Mouse (Mus musculus): ENCODE measurements around the gene Gal3st3.

Gal3st3 gene

GRCm38 (mm10) chr19:5297903-5298800 is at the start of gene Gal3st3:
Gene Gal3st3, plus strand, starts transcription at chr19:5298331.
- DNase-seq (ENCODE audit: low spot score in 2 of 2): peak; percentile 62 to 65

GRCm38 (mm10) chr19:5257140-5257539 is 41.0 kb upstream of the Gal3st3 start:
- DNase-seq (ENCODE audit: low spot score in 2 of 2): no peak

- no peak for DNase-seq (ENCODE audit: low spot score in 2 of 2)
Measured at GRCm38 (mm10) chr19:5267015-5267414, 31.1 kb upstream of the Gal3st3 start.

GRCm38 (mm10) chr19:5268017-5268416 is 30.1 kb upstream of the Gal3st3 start:
- DNase-seq (ENCODE audit: low spot score in 2 of 2): no peak

- DNase-seq (ENCODE audit: low spot score in 2 of 2): no peak
Measured at GRCm38 (mm10) chr19:5268875-5269274, 29.3 kb upstream of the Gal3st3 start.

GRCm38 (mm10) chr19:5269392-5269791 is 28.7 kb upstream of the Gal3st3 start:
- no peak for DNase-seq (ENCODE audit: low spot score in 2 of 2)

GRCm38 (mm10) chr19:5271430-5271829 is 26.7 kb upstream of the Gal3st3 start:
- no peak for DNase-seq (ENCODE audit: low spot score in 2 of 2)

GRCm38 (mm10) chr19:5272326-5272795 is 25.8 kb upstream of the Gal3st3 start:
- DNase-seq (ENCODE audit: low spot score in 2 of 2): peak in 1 of 2 experiments; percentile 17

GRCm38 (mm10) chr19:5272801-5273733 is 25.1 kb upstream of the Gal3st3 start, which contains the start of gene Pacs1:
Gene Pacs1, minus strand, starts transcription at chr19:5273119.
- peak; percentile 73 to 81 for DNase-seq (ENCODE audit: low spot score in 2 of 2)

GRCm38 (mm10) chr19:5273916-5274315 is 24.2 kb upstream of the Gal3st3 start:
- no peak for DNase-seq (ENCODE audit: low spot score in 2 of 2)

GRCm38 (mm10) chr19:5274641-5275040 is 23.5 kb upstream of the Gal3st3 start:
- no peak for DNase-seq (ENCODE audit: low spot score in 2 of 2)

- no peak for DNase-seq (ENCODE audit: low spot score in 2 of 2)
Measured at GRCm38 (mm10) chr19:5275736-5276135, 22.4 kb upstream of the Gal3st3 start.

- DNase-seq (ENCODE audit: low spot score in 2 of 2): no peak
Measured at GRCm38 (mm10) chr19:5276531-5276930, 21.6 kb upstream of the Gal3st3 start.

GRCm38 (mm10) chr19:5277140-5277539 is 21.0 kb upstream of the Gal3st3 start:
- no peak for DNase-seq (ENCODE audit: low spot score in 2 of 2)

GRCm38 (mm10) chr19:5278381-5278780 is 19.8 kb upstream of the Gal3st3 start:
- DNase-seq (ENCODE audit: low spot score in 2 of 2): no peak

- DNase-seq (ENCODE audit: low spot score in 2 of 2): peak; percentile 99
Measured at GRCm38 (mm10) chr19:5294972-5295735, 3.0 kb upstream of the Gal3st3 start, which contains the start of gene Sf3b2. Gene Sf3b2, minus strand, starts transcription at chr19:5295455.

- DNase-seq (ENCODE audit: low spot score in 2 of 2): no peak
Measured at GRCm38 (mm10) chr19:5295736-5296075, 2.4 kb upstream of the Gal3st3 start.

- peak; percentile 80 for DNase-seq (ENCODE audit: low spot score in 2 of 2)
Measured at GRCm38 (mm10) chr19:5296630-5297029, 1.5 kb upstream of the Gal3st3 start.

GRCm38 (mm10) chr19:5300588-5300987 is 2.5 kb downstream of the Gal3st3 start:
- DNase-seq (ENCODE audit: low spot score in 2 of 2): no peak

- DNase-seq (ENCODE audit: low spot score in 2 of 2): peak; percentile 32 to 45
Measured at GRCm38 (mm10) chr19:5302455-5302854, 4.3 kb downstream of the Gal3st3 start.

- peak in 1 of 2 experiments; percentile 12 for DNase-seq (ENCODE audit: low spot score in 2 of 2)
Measured at GRCm38 (mm10) chr19:5306279-5306678, 8.1 kb downstream of the Gal3st3 start.
